Mouse (Mus musculus) kidney, embryonic 15.5 days (tissue): Measurements from ENCODE around the gene BC037034. TPM values are rescaled to one million over a fixed set of nuclear protein-coding genes. Genes with fewer than 3 reads are reported as not detected.
A peak's percentile ranks its signal among the peaks of the same experiment; 100 is the strongest.
"Not testable (repeated sequence)": the region's sequence is repeated elsewhere in the genome, so short reads cannot be mapped to it uniquely, and the experiment has no call there.

Source experiments
- ATAC-seq: fragments of 200-750 bp; cut with Nextera tagmentation; replicated peaks from 2 replicates; pipeline ENCODE4 v1.8.0; 2017; ENCODE audit warnings: moderate TSS enrichment; ENCODE audit not compliant: low FRiP score
- H3K27ac ChIP-seq: fragments of 300-500 bp; sonication (generic); 2 replicates; pipeline ENCODE4 v1.5.1; 2015; ENCODE audit warnings: mild to moderate bottlenecking, inconsistent platforms
- H3K27me3 ChIP-seq: fragments of 300-500 bp; sonication (generic); 2 replicates; pipeline ENCODE4 v1.6.1; 2015; ENCODE audit warnings: inconsistent platforms
- H3K36me3 ChIP-seq: fragments of 300-500 bp; sonication (generic); 2 replicates; pipeline ENCODE4 v1.6.1; 2015; ENCODE audit warnings: inconsistent platforms
- H3K4me1 ChIP-seq: fragments of 300-500 bp; sonication (generic); 2 replicates; pipeline ENCODE4 v1.6.1; 2015; ENCODE audit warnings: inconsistent platforms
- H3K4me2 ChIP-seq: fragments of 300-500 bp; sonication (generic); 2 replicates; pipeline ENCODE4 v1.6.1; 2015; ENCODE audit warnings: moderate library complexity, mild to moderate bottlenecking, inconsistent platforms
- H3K4me3 ChIP-seq: fragments of 300-500 bp; sonication (generic); replicated peaks from 2 replicates; pipeline ENCODE4 v1.5.1; 2015; ENCODE audit warnings: mild to moderate bottlenecking, inconsistent platforms
- H3K9ac ChIP-seq: fragments of 300-500 bp; sonication (generic); 2 replicates; pipeline ENCODE4 v1.6.1; 2015; ENCODE audit warnings: mild to moderate bottlenecking, inconsistent platforms
- H3K9me3 ChIP-seq: fragments of 300-500 bp; sonication (generic); replicated peaks from 2 replicates; pipeline ENCODE4 v1.6.1; 2016; ENCODE audit warnings: inconsistent platforms
- WGBS: fragments of 180-500 bp; shearing (Covaris S2); methylation state at CpG from one replicate; pipeline ENCODE4 v1.1.7; 2015; ENCODE audit warnings: mixed read lengths; 5-methylcytosine and 5-hydroxymethylcytosine counted together
- polyA plus RNA-seq: library from polyadenylated mRNA; unstranded; fragments of >200 nt; fragmentation: Nextera tagmentation; extraction: Ambion mirVana; gene quantifications from 2 replicates; pipeline ENCODE4 v1.2.1, GENCODE M21; 2015

BC037034 gene
- polyA plus RNA-seq, 1 experiment from 2014 or later, result 6.5 TPM

GRCm38 (mm10) chr5:138233778-138234177, 30.1 kb downstream of the BC037034 start:
- 69% methylated on average over 2 of the region's 2 CpGs for WGBS
- Histone ChIP-seq H3K36me3 (no peaks in the 10 kb centered on the region), H3K27me3 (no peaks in the 10 kb centered on the region), H3K27ac (peak overlapping the region; percentile 83), H3K4me3 (no peak overlapping the region), H3K4me1 (peaks cover 8% of the 10 kb centered on the region; the same call in 1 of the 2 replicates), H3K9me3 (no peaks in the 10 kb centered on the region), H3K9ac (no peak overlapping the region), H3K4me2 (no peak overlapping the region)
- ATAC-seq, result no peak

- no peaks in the 10 kb centered on the region for H3K9me3 ChIP-seq
- no peaks in the 10 kb centered on the region for H3K27me3 ChIP-seq
- H3K36me3 ChIP-seq, result no peaks in the 10 kb centered on the region
- no peak overlapping the region for H3K4me3 ChIP-seq
- H3K9ac ChIP-seq, result no peak overlapping the region
- peaks cover 8% of the 10 kb centered on the region; the same call in 1 of the 2 replicates for H3K4me1 ChIP-seq
- 85% methylated on average over 3 of the region's 3 CpGs for WGBS
- no peak overlapping the region for H3K27ac ChIP-seq
- no peak overlapping the region for H3K4me2 ChIP-seq
- ATAC-seq, result no peak
Observed at GRCm38 (mm10) chr5:138229511-138229910, 34.3 kb downstream of the BC037034 start.

- H3K9ac ChIP-seq, result no peak overlapping the region
- H3K27me3 ChIP-seq, result no peaks in the 10 kb centered on the region
- no peaks in the 10 kb centered on the region for H3K36me3 ChIP-seq
- no peak for ATAC-seq
- H3K4me3 ChIP-seq, result no peak overlapping the region
- H3K27ac ChIP-seq, result no peak overlapping the region
- no peak overlapping the region for H3K4me2 ChIP-seq
- WGBS, result 55% methylated on average over 3 of the region's 3 CpGs
- H3K9me3 ChIP-seq, result no peaks in the 10 kb centered on the region
- H3K4me1 ChIP-seq, result peaks cover 8% of the 10 kb centered on the region; the same call in 1 of the 2 replicates
Observed at GRCm38 (mm10) chr5:138228026-138228425, 35.8 kb downstream of the BC037034 start.

- Histone ChIP-seq H3K4me2 (no peak overlapping the region), H3K27ac (no peak overlapping the region), H3K4me3 (no peak overlapping the region), H3K4me1 (0 out of 2 replicates have a peak, but pooled peaks cover 4% of the 10 kb centered on the region), H3K36me3 (no peaks in the 10 kb centered on the region), H3K9ac (no peak overlapping the region), H3K9me3 (no peaks in the 10 kb centered on the region), H3K27me3 (no peaks in the 10 kb centered on the region)
- WGBS, result 70% methylated on average over 2 of the region's 2 CpGs
- no peak for ATAC-seq
Observed at GRCm38 (mm10) chr5:138227367-138227766, 36.5 kb downstream of the BC037034 start.

GRCm38 (mm10) chr5:138226491-138226890, 37.3 kb downstream of the BC037034 start:
- 74% methylated on average over 4 of the region's 4 CpGs for WGBS
- no peak overlapping the region for H3K4me2 ChIP-seq
- H3K4me3 ChIP-seq, result no peak overlapping the region
- no peak for ATAC-seq
- 0 out of 2 replicates have a peak, but pooled peaks cover 4% of the 10 kb centered on the region for H3K4me1 ChIP-seq
- no peak overlapping the region for H3K9ac ChIP-seq
- no peaks in the 10 kb centered on the region for H3K9me3 ChIP-seq
- H3K36me3 ChIP-seq, result no peaks in the 10 kb centered on the region
- no peak overlapping the region for H3K27ac ChIP-seq
- H3K27me3 ChIP-seq, result no peaks in the 10 kb centered on the region

- 0 out of 2 replicates have a peak, but pooled peaks cover 4% of the 10 kb centered on the region for H3K4me1 ChIP-seq
- H3K27me3 ChIP-seq, result no peaks in the 10 kb centered on the region
- 47% methylated on average over 2 of the region's 2 CpGs for WGBS
- no peak within 1 kb of the TSS for H3K4me3 ChIP-seq
- no peak within 1 kb of the TSS for H3K27ac ChIP-seq
- H3K9ac ChIP-seq, result no peak within 1 kb of the TSS
- no peaks in the 10 kb centered on the region for H3K36me3 ChIP-seq
- no peak for ATAC-seq
- no peaks in the 10 kb centered on the region for H3K9me3 ChIP-seq
- H3K4me2 ChIP-seq, result no peak within 1 kb of the TSS
Observed at GRCm38 (mm10) chr5:138225700-138226099, 38.1 kb downstream of the BC037034 start, which contains the start of gene Nxpe5. Gene Nxpe5 (plus strand): TSS chr5:138225898.

- Histone ChIP-seq H3K9me3 (no peaks in the 10 kb centered on the region), H3K27me3 (no peaks in the 10 kb centered on the region), H3K4me3 (no peak overlapping the region), H3K36me3 (no peaks in the 10 kb centered on the region), H3K4me2 (no peak overlapping the region), H3K4me1 (peaks cover 5% of the 10 kb centered on the region; the same call in 1 of the 2 replicates), H3K27ac (no peak overlapping the region), H3K9ac (no peak overlapping the region)
- no peak for ATAC-seq
- 62% methylated on average over 3 of the region's 3 CpGs for WGBS
Observed at GRCm38 (mm10) chr5:138223287-138223686, 40.5 kb downstream of the BC037034 start.

GRCm38 (mm10) chr5:138222111-138222510, 41.7 kb downstream of the BC037034 start:
- Histone ChIP-seq H3K4me2 (no peak overlapping the region), H3K27ac (no peak overlapping the region), H3K9ac (no peak overlapping the region), H3K4me3 (no peak overlapping the region), H3K4me1 (peaks cover 5% of the 10 kb centered on the region; the same call in 1 of the 2 replicates), H3K27me3 (no peaks in the 10 kb centered on the region), H3K36me3 (no peaks in the 10 kb centered on the region), H3K9me3 (no peaks in the 10 kb centered on the region)
- ATAC-seq, result peak; percentile 66; the same call in 1 of the 2 replicates
- 25% methylated on average over 4 of the region's 4 CpGs for WGBS

- 25% methylated on average over 2 of the region's 2 CpGs for WGBS
Observed at GRCm38 (mm10) chr5:138219864-138220263, 44.0 kb downstream of the BC037034 start.

GRCm38 (mm10) chr5:138216632-138217031, 47.2 kb downstream of the BC037034 start:
- H3K4me1 ChIP-seq, H3K4me2 ChIP-seq, H3K36me3 ChIP-seq, H3K27ac ChIP-seq, H3K9ac ChIP-seq, ATAC-seq, H3K27me3 ChIP-seq, H3K4me3 ChIP-seq: not testable (repeated sequence)
- 94% methylated on average over 13 of the region's 13 CpGs for WGBS
- peaks cover 22% of the 10 kb centered on the region for H3K9me3 ChIP-seq

More at GRCm38 (mm10) chr5:138219864-138220263, 44.0 kb downstream of the BC037034 start:
- Histone ChIP-seq H3K9me3 (peaks cover 16% of the 10 kb centered on the region), H3K4me1 (peaks cover 5% of the 10 kb centered on the region; the same call in 1 of the 2 replicates), H3K4me3 (no peak overlapping the region), H3K4me2 (no peak overlapping the region), H3K27ac (peak overlapping the region; percentile 87), H3K9ac (no peak overlapping the region), H3K36me3 (no peaks in the 10 kb centered on the region), H3K27me3 (no peaks in the 10 kb centered on the region)
- peak; percentile 54; the same call in 1 of the 2 replicates for ATAC-seq

Other genes starting within 250 kb of the BC037034 start
- not detected in 2 replicates for gene Smok3a, start 242.8 kb downstream of the BC037034 start, polyA plus RNA-seq
- not detected in 2 replicates for gene Smok3b, start 242.6 kb downstream of the BC037034 start, polyA plus RNA-seq
- gene Smok3c, start 210.8 kb downstream of the BC037034 start, polyA plus RNA-seq, result not detected in 2 replicates
- 22.9 and 23.5 TPM in 2 replicates for gene Zkscan1, start 178.9 kb downstream of the BC037034 start, polyA plus RNA-seq
- gene Zscan21, start 147.1 kb downstream of the BC037034 start, polyA plus RNA-seq, result 61.4 and 64.6 TPM in 2 replicates
- gene Zfp113, start 108.3 kb downstream of the BC037034 start, polyA plus RNA-seq, result 23.2 and 26.4 TPM in 2 replicates
- 306 and 316 TPM in 2 replicates for gene Cops6, start 103.0 kb downstream of the BC037034 start, polyA plus RNA-seq
- 24.2 and 28.2 TPM in 2 replicates for gene Ap4m1, start 92.0 kb downstream of the BC037034 start, polyA plus RNA-seq
- 211 and 225 TPM in 2 replicates for gene Mcm7, start 91.6 kb downstream of the BC037034 start, polyA plus RNA-seq
- 102 and 109 TPM in 2 replicates for gene Taf6, start 76.6 kb downstream of the BC037034 start, polyA plus RNA-seq
- 61.9 and 62.9 TPM in 2 replicates for gene Cnpy4, start 76.5 kb downstream of the BC037034 start, polyA plus RNA-seq
- 8.4 and 10.5 TPM in 2 replicates for gene Mblac1, start 69.7 kb downstream of the BC037034 start, polyA plus RNA-seq
- gene Nxpe5, start 38.1 kb downstream of the BC037034 start, polyA plus RNA-seq, result not detected in 2 replicates
- 57.8 and 61.1 TPM in 2 replicates for gene Lamtor4, start 8.6 kb downstream of the BC037034 start, polyA plus RNA-seq
- gene Gal3st4, start 8.8 kb upstream of the BC037034 start, polyA plus RNA-seq, result 2.1 and 2.7 TPM in 2 replicates
- gene Gm43720, start 15.9 kb upstream of the BC037034 start, polyA plus RNA-seq, result 0.08 and 0.22 TPM in 2 replicates
- 27.8 and 29.8 TPM in 2 replicates for gene Gpc2, start 16.0 kb upstream of the BC037034 start, polyA plus RNA-seq
- 3.9 and 4.1 TPM in 2 replicates for gene Stag3, start 16.2 kb upstream of the BC037034 start, polyA plus RNA-seq
- 0.23 TPM in 1 of 2 replicates, not detected in the other for gene Pvrig, start 77.9 kb upstream of the BC037034 start, polyA plus RNA-seq
- 38.1 TPM in 2 replicates for gene Zfp157, start 177.4 kb upstream of the BC037034 start, polyA plus RNA-seq